Mouse (Mus musculus) liver, embryonic 15.5 days (tissue): ENCODE data around the gene Fam192a. TPM values are rescaled to one million over a fixed set of nuclear protein-coding genes. Genes with fewer than 3 reads are reported as not detected.

Experiments used
- ATAC-seq: fragments of 200-750 bp; cut with Nextera tagmentation; 2 replicates; pipeline ENCODE4 v1.8.0; 2017; ENCODE audit warnings: moderate number of reproducible peaks, mild to moderate bottlenecking, moderate library complexity; ENCODE audit not compliant: insufficient read depth
- H3K27ac ChIP-seq: fragments of 300-500 bp; sonication (generic); replicated peaks from 2 replicates; pipeline ENCODE4 v1.5.1; 2015; ENCODE audit warnings: mild to moderate bottlenecking, inconsistent platforms
- H3K27me3 ChIP-seq: fragments of 300-500 bp; sonication (generic); 2 replicates; pipeline ENCODE4 v1.6.1; 2015; ENCODE audit warnings: mild to moderate bottlenecking, inconsistent platforms
- H3K36me3 ChIP-seq: fragments of 300-500 bp; sonication (generic); replicated peaks from 2 replicates; pipeline ENCODE4 v1.6.1; 2015; ENCODE audit warnings: moderate library complexity, mild to moderate bottlenecking, inconsistent platforms
- H3K4me1 ChIP-seq: fragments of 300-500 bp; sonication (generic); replicated peaks from 2 replicates; pipeline ENCODE4 v1.6.1; 2015; ENCODE audit warnings: inconsistent platforms
- H3K4me2 ChIP-seq: fragments of 300-500 bp; sonication (generic); 2 replicates; pipeline ENCODE4 v1.6.1; 2015; ENCODE audit warnings: moderate library complexity, mild to moderate bottlenecking, inconsistent platforms
- H3K4me3 ChIP-seq: fragments of 300-500 bp; sonication (generic); replicated peaks from 2 replicates; pipeline ENCODE4 v1.5.1; 2015; ENCODE audit warnings: mild to moderate bottlenecking, inconsistent platforms
- H3K9ac ChIP-seq: fragments of 300-500 bp; sonication (generic); 2 replicates; pipeline ENCODE4 v1.6.1; 2015; ENCODE audit warnings: moderate library complexity, mild to moderate bottlenecking, inconsistent platforms
- H3K9me3 ChIP-seq: fragments of 300-500 bp; sonication (generic); replicated peaks from 2 replicates; pipeline ENCODE4 v1.6.1; 2016; ENCODE audit warnings: inconsistent platforms
- WGBS: fragments of 180-500 bp; shearing (Covaris S2); methylation state at CpG from one replicate; pipeline ENCODE4 v1.1.7; 2015; ENCODE audit warnings: mixed read lengths; ENCODE audit not compliant: insufficient replicate concordance; 5-methylcytosine and 5-hydroxymethylcytosine counted together
- polyA plus RNA-seq: library from polyadenylated mRNA; unstranded; fragments of >200 nt; fragmentation: Nextera tagmentation; extraction: Ambion mirVana; gene quantifications from 2 replicates; pipeline ENCODE4 v1.2.1, GENCODE M21; 2015

Gene Fam192a
- polyA plus RNA-seq, 1 experiment from 2014 or later: 27.5 TPM

DNA sequence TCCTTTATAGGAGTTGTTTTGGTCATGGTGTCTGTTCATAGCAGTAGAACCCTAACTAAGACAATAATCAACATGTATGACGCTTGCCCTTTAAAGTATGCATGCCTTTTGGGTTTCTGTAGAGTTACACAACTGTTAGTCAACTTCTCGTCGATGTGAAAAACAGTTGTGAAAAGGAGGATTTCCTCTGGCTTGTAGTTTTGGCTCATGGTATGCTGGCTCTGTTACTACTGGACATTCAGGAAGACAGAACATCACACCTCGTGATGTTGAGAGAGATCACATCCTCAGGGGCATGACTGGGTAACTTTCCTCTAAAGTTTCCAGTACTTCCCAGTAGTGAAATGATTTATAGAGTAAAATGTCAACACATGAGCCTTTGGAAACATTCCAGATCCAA, 71.2 kb downstream of the Fam192a start:
- ATAC-seq: no peak
- WGBS: 57% methylated on average over 4 of the region's 4 CpGs
- peaks cover 74% of the 10 kb centered on the region for H3K27me3 ChIP-seq
- H3K4me3 ChIP-seq: no peak overlapping the region
- no peak overlapping the region for H3K27ac ChIP-seq
- H3K9me3 ChIP-seq: no peaks in the 10 kb centered on the region
- H3K36me3 ChIP-seq: no peaks in the 10 kb centered on the region
- 0 out of 2 replicates have a peak, but pooled peaks cover 3% of the 10 kb centered on the region for H3K4me1 ChIP-seq
- no peak overlapping the region for H3K4me2 ChIP-seq
- H3K9ac ChIP-seq: no peak overlapping the region

DNA sequence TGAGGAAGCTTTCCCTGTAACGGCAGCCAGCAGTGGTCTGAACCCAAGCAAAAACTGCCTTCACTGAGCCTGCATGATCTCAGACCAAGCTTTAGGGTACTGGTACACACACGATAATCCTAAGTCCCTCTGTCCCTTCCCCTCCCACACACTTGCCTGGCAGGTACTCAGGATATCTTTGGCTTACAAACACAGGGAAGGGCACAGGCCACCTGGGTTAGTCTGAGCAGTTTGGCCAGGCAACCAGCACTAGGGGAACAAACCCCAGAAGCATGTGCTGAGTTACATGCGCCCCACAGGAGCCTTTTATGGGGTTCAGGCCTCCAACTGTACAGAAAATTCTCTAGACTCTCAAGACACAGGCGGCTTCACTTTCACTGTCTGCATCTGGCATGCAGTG, 71.9 kb downstream of the Fam192a start:
- Histone ChIP-seq H3K9ac (no peak overlapping the region), H3K27me3 (peaks cover 67% of the 10 kb centered on the region), H3K36me3 (no peaks in the 10 kb centered on the region), H3K27ac (no peak overlapping the region), H3K4me1 (0 out of 2 replicates have a peak, but pooled peaks cover 3% of the 10 kb centered on the region), H3K9me3 (no peaks in the 10 kb centered on the region), H3K4me3 (no peak overlapping the region), H3K4me2 (no peak overlapping the region)
- ATAC-seq: no peak
- 46% methylated on average over 4 of the region's 4 CpGs for WGBS

DNA sequence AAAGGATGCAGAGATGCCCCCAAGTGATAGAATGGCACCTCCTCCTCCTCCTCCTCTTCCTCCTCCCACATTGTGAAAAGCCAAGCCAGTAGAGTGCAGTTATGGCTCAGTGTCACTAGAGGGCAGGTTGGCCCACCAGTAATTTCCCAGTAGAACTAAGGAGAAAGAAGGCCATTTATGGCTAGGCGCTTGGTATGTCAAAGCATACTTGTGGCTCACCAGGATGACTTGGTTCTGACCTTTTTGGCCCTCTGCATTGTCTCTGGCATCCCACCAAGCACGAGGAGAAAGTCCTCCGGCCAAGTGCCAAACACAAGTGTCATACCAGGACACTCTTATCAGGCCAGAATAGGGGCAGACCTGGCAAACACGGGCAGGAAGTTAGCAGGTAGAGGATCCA, 73.6 kb downstream of the Fam192a start:
- peaks cover 50% of the 10 kb centered on the region for H3K27me3 ChIP-seq
- no peak overlapping the region for H3K9ac ChIP-seq
- no peak for ATAC-seq
- H3K9me3 ChIP-seq: no peaks in the 10 kb centered on the region
- no peak overlapping the region for H3K4me2 ChIP-seq
- H3K4me1 ChIP-seq: 0 out of 2 replicates have a peak, but pooled peaks cover 3% of the 10 kb centered on the region
- WGBS: 30% methylated on average over 4 of the region's 4 CpGs
- H3K27ac ChIP-seq: no peak overlapping the region
- H3K4me3 ChIP-seq: no peak overlapping the region
- H3K36me3 ChIP-seq: no peaks in the 10 kb centered on the region

DNA sequence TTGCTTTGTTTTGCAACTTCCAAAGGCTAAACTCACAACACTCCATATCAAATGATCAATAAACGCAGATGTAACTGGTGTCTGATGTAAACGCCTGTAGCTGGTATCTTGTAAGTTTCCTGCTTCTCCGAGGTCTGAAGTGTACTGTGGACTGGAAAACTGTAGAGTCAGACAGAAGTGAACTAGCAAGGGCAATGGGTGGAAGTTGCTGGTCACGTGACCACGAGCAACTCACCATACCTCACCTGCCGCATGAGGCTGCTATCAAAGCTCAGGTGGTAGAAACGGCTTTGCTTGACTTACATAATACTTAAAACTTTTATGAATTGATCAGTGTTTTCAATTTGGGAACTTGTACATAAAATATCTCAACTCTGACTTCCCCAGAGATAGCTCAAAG, 74.6 kb downstream of the Fam192a start:
- ATAC-seq: no peak
- Histone ChIP-seq H3K36me3 (no peaks in the 10 kb centered on the region), H3K27me3 (peaks cover 40% of the 10 kb centered on the region), H3K27ac (no peak overlapping the region), H3K4me2 (no peak overlapping the region), H3K4me1 (no peaks in the 10 kb centered on the region), H3K9ac (no peak overlapping the region), H3K9me3 (no peaks in the 10 kb centered on the region), H3K4me3 (no peak overlapping the region)
- 62% methylated on average over 7 of the region's 7 CpGs for WGBS

DNA sequence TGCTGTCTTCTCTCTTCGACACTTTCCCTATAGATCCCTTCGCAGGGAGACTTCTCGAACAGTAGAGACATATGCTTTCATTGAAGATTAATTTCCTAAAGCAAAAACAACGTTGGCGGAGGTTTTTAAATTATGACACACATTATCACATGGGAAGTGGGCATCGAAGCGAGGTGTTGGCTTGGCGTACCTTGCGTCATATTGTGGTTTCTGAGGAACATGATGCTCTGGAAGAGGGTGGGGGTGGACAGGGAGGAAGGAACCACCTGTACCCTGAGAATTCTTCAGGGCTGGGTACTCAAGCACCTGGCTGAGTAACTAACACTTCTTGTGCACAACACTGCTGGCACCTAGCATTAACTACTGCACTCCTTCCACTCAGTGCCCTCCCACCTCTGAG, 77.2 kb downstream of the Fam192a start:
- H3K27ac ChIP-seq: no peak overlapping the region
- no peak overlapping the region for H3K9ac ChIP-seq
- H3K9me3 ChIP-seq: no peaks in the 10 kb centered on the region
- WGBS: 51% methylated on average over 9 of the region's 9 CpGs
- no peak overlapping the region for H3K4me2 ChIP-seq
- H3K4me1 ChIP-seq: no peaks in the 10 kb centered on the region
- ATAC-seq: no peak
- no peak overlapping the region for H3K4me3 ChIP-seq
- peaks cover 13% of the 10 kb centered on the region for H3K27me3 ChIP-seq
- H3K36me3 ChIP-seq: no peaks in the 10 kb centered on the region

Other genes starting within 250 kb of the Fam192a start
- 139 and 161 TPM in 2 replicates for gene Herpud1, start 215.6 kb downstream of the Fam192a start, polyA plus RNA-seq
- 0.35 and 0.62 TPM in 2 replicates for gene Nlrc5, start 167.6 kb downstream of the Fam192a start, polyA plus RNA-seq
- gene Cpne2, start 69.0 kb downstream of the Fam192a start, polyA plus RNA-seq: 2.4 and 2.7 TPM in 2 replicates
- gene Rspry1, start 60 bp downstream of the Fam192a start, polyA plus RNA-seq: 15.3 and 16.8 TPM in 2 replicates
- 23.9 and 24.7 TPM in 2 replicates for gene Arl2bp, start 64.6 kb upstream of the Fam192a start, polyA plus RNA-seq
- gene Pllp, start 94.3 kb upstream of the Fam192a start, polyA plus RNA-seq: 0.37 and 0.89 TPM in 2 replicates
- 0.32 and 0.37 TPM in 2 replicates for gene Ccl22, start 143.6 kb upstream of the Fam192a start, polyA plus RNA-seq
- 0.33 and 0.54 TPM in 2 replicates for gene Cx3cl1, start 170.0 kb upstream of the Fam192a start, polyA plus RNA-seq
- not detected in 2 replicates for gene Ccl17, start 208.5 kb upstream of the Fam192a start, polyA plus RNA-seq
- gene Coq9, start 236.3 kb upstream of the Fam192a start, polyA plus RNA-seq: 50.8 and 55.0 TPM in 2 replicates
- 46.6 and 48.2 TPM in 2 replicates for gene Ciapin1, start 236.4 kb upstream of the Fam192a start, polyA plus RNA-seq